Mouse (Mus musculus): ENCODE data around the gene Lsamp.

DNA sequence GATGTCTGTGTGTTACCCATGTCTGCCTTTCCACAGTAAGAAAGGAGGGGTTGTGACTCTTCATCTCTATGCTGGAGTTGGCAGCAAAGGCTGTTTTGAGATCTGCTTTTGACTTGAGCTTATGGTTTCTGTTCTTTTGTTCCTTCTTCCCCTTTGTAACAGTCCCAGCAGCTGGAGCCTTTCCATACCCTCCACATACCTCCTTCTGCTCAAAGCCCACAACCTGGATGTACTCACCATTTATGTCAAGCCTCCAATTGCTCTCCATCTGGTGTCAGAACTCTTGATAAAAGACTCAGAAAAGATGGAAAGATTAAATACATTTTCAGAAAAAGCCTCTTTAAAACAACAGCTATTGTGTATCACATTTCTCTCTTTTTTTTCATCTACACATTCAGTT is 847.4 kb downstream of the Lsamp start:
- no peak for TF ChIP-seq POLR2A (IDR thresholded peaks at IDR 0.05; ENCODE audit: insufficient read depth, low read length)
- no peak for TF ChIP-seq CTCF (IDR thresholded peaks at IDR 0.05; ENCODE audit: low read depth, low read length)
- no peak for TF ChIP-seq EP300 (IDR thresholded peaks at IDR 0.05; ENCODE audit: insufficient read depth, low read depth, low read length)
